9 mouse cellular contexts compared by ENCODE assay signal in genomic region chr11:4203705-4204074, GRCm38 (mm10). TPM values are rescaled to one million over a fixed set of nuclear protein-coding genes. Genes with fewer than 3 reads are reported as not detected.
DNase-seq lines count a peak whose midpoint lies in the region; ATAC-seq and TF ChIP-seq lines count a peak whose summit lies in the region.
"Had no signal": no experiment of that assay in that cellular context is flagged by ENCODE, and none has a peak within 500 bp of the region (broad histone marks: within the 10 kb centered on the region; RNA-seq: fewer than 3 reads in every experiment).

No protein-coding gene starts in this region.

- no peak overlapping the region for H3K27ac ChIP-seq in forebrain, postnatal 0 days (ENCODE audit: low read depth, low read length)
- H3K27ac ChIP-seq in forebrain, embryonic 15.5 days (replicated peaks), result no peak overlapping the region
- H3K27ac ChIP-seq in thymus, adult 2 months (ENCODE audit: control insufficient read depth, insufficient read depth, low read length), result peak overlapping the region; percentile 92
- H3K27ac ChIP-seq: embryonic facial prominence, embryonic 12.5 days had no signal

- intact Hi-C loops in heart, postnatal 10 days (cut with DNase I), result loop anchor here (2.0 kb wide), 1 partner anchor 17 kb away; the partner anchor contains the start of gene Tbc1d10a

- H3K27me3 ChIP-seq in forebrain, postnatal 0 days (ENCODE audit: insufficient read depth, low read length), result no peaks in the 10 kb centered on the region
- no peaks in the 10 kb centered on the region for H3K27me3 ChIP-seq in forebrain, embryonic 15.5 days
- H3K27me3 ChIP-seq in thymus, adult 2 months (ENCODE audit: control insufficient read depth, insufficient read depth, low read length), result no peaks in the 10 kb centered on the region
- H3K27me3 ChIP-seq: embryonic facial prominence, embryonic 12.5 days had no signal

- H3K9me3 ChIP-seq in forebrain, postnatal 0 days (ENCODE audit: low read length), result no peaks in the 10 kb centered on the region
- H3K9me3 ChIP-seq in forebrain, embryonic 15.5 days, result no peaks in the 10 kb centered on the region
- H3K9me3 ChIP-seq: embryonic facial prominence, embryonic 12.5 days had no signal

- peak; percentile 25; the same call in 1 of the 2 replicates for ATAC-seq in forebrain, postnatal 0 days
- ATAC-seq in forebrain, embryonic 15.5 days (replicated peaks), result no peak

- TF ChIP-seq POLR2A in thymus, adult 2 months (IDR thresholded peaks at IDR 0.05; ENCODE audit: control insufficient read depth, extremely low read depth, insufficient read depth, low read length, poor library complexity), result no peak

- no peak overlapping the region for H3K4me3 ChIP-seq in forebrain, postnatal 0 days (ENCODE audit: low read depth, low read length)
- H3K4me3 ChIP-seq in forebrain, embryonic 15.5 days, result no peak overlapping the region
- no peak overlapping the region for H3K4me3 ChIP-seq in thymus, adult 2 months (ENCODE audit: control insufficient read depth, insufficient read depth, low read length)
- H3K4me3 ChIP-seq: embryonic facial prominence, embryonic 12.5 days had no signal

- no peak overlapping the region for H3K4me2 ChIP-seq in forebrain, postnatal 0 days (ENCODE audit: low read depth)
- no peak overlapping the region for H3K4me2 ChIP-seq in forebrain, embryonic 15.5 days (replicated peaks)
- H3K4me2 ChIP-seq: embryonic facial prominence, embryonic 12.5 days had no signal

- no peak for DNase-seq in forebrain, postnatal 0 days
- peak; percentile 83 for DNase-seq in adrenal gland, postnatal 14 days
- DNase-seq in heart, postnatal 10 days, result peak; percentile 82 to 87
- DNase-seq in lung, adult 18-20 months, result peak; percentile 79 to 88
- DNase-seq in thymus, adult 2 months, result peak; percentile 69
- DNase-seq in cerebellum, postnatal 14 days, result no peak
- no peak for DNase-seq in layer of hippocampus, postnatal 25 days (ENCODE audit: extremely low spot score in 1 of 2, low spot score in 1 of 2)

- TF ChIP-seq CTCF in forebrain, postnatal 0 days (IDR thresholded peaks at IDR 0.05; ENCODE audit: low read depth), result no peak
- TF ChIP-seq CTCF in thymus, adult 2 months (IDR thresholded peaks at IDR 0.05; ENCODE audit: borderline replicate concordance, control insufficient read depth, extremely low read depth, insufficient read depth, low read length, poor library complexity), result no peak

- no peaks in the 10 kb centered on the region for H3K4me1 ChIP-seq in forebrain, postnatal 0 days (ENCODE audit: insufficient read depth)
- no peaks in the 10 kb centered on the region for H3K4me1 ChIP-seq in forebrain, embryonic 15.5 days
- peaks cover 34% of the 10 kb centered on the region for H3K4me1 ChIP-seq in thymus, adult 2 months (replicated peaks; ENCODE audit: control insufficient read depth, insufficient read depth, low read length)

- H3K9ac ChIP-seq in forebrain, postnatal 0 days, result no peak overlapping the region
- H3K9ac ChIP-seq in forebrain, embryonic 15.5 days (replicated peaks), result no peak overlapping the region
- H3K9ac ChIP-seq: embryonic facial prominence, embryonic 12.5 days had no signal

- WGBS in forebrain, postnatal 0 days, result 45% methylated on average over 2 of the region's 2 CpGs
- 47% methylated on average over 2 of the region's 2 CpGs for WGBS in forebrain, embryonic 15.5 days
- 41% methylated on average over 2 of the region's 2 CpGs for WGBS in thymus, adult 2 months

- peaks cover 25% of the 10 kb centered on the region for H3K36me3 ChIP-seq in forebrain, postnatal 0 days (ENCODE audit: insufficient read depth)
- peaks cover 13% of the 10 kb centered on the region; the same call in 1 of the 2 replicates for H3K36me3 ChIP-seq in forebrain, embryonic 15.5 days
- H3K36me3 ChIP-seq in thymus, adult 2 months (ENCODE audit: control insufficient read depth, insufficient read depth, low read length), result peaks cover 10% of the 10 kb centered on the region

RNA-seq across cellular contexts. Expression of gene Castor1, which starts 14.3 kb away (rescaled TPM):
- total RNA-seq in forebrain, postnatal 0 days (2014; rRNA removed), result 5.0 and 6.9 TPM in 2 replicates
- polyA plus RNA-seq in forebrain, postnatal 0 days (2015; fragmentation: Nextera tagmentation; extraction: Ambion mirVana), result 4.2 and 4.9 TPM in 2 replicates
- polyA plus RNA-seq in forebrain, embryonic 15.5 days (2015; fragmentation: Nextera tagmentation; extraction: Ambion mirVana), result 1.4 and 1.5 TPM in 2 replicates
- total RNA-seq in adrenal gland, postnatal 14 days (2021), result 6.1 and 8.5 TPM in 2 replicates
- total RNA-seq in heart, postnatal 10 days (2021), result 10 to 100 TPM in 1 of 2 experiments, 1 to 10 TPM in 1; 7.9 to 10.4 TPM
- 23.3 and 34.5 TPM in 2 replicates for polyA plus RNA-seq in thymus, adult 2 months (2012; rRNA removed)
- 1 to 10 TPM; 6.0 to 6.1 TPM for total RNA-seq in layer of hippocampus, postnatal 25 days (2021)

RNA-seq across cellular contexts. Expression of gene Tbc1d10a, which starts 17.1 kb away (rescaled TPM):
- total RNA-seq in forebrain, postnatal 0 days (2014; rRNA removed), result 41.9 and 42.0 TPM in 2 replicates
- polyA plus RNA-seq in forebrain, postnatal 0 days (2015; fragmentation: Nextera tagmentation; extraction: Ambion mirVana), result 33.1 and 37.6 TPM in 2 replicates
- polyA plus RNA-seq in forebrain, embryonic 15.5 days (2015; fragmentation: Nextera tagmentation; extraction: Ambion mirVana), result 30.2 and 31.1 TPM in 2 replicates
- total RNA-seq in adrenal gland, postnatal 14 days (2021), result 15.6 and 18.2 TPM in 2 replicates
- 10 to 100 TPM; 12.3 to 12.6 TPM for total RNA-seq in heart, postnatal 10 days (2021)
- 98.1 and 112 TPM in 2 replicates for polyA plus RNA-seq in thymus, adult 2 months (2012; rRNA removed)
- total RNA-seq in layer of hippocampus, postnatal 25 days (2021), result 10 to 100 TPM; 29.2 to 32.7 TPM

RNA-seq across cellular contexts. Expression of gene Osm, which starts 32.5 kb away (rescaled TPM):
- 0.05 TPM in 1 of 2 replicates, not detected in the other for total RNA-seq in forebrain, postnatal 0 days (2014; rRNA removed)
- 0.13 and 0.14 TPM in 2 replicates for polyA plus RNA-seq in forebrain, postnatal 0 days (2015; fragmentation: Nextera tagmentation; extraction: Ambion mirVana)
- not detected in 2 replicates for polyA plus RNA-seq in forebrain, embryonic 15.5 days (2015; fragmentation: Nextera tagmentation; extraction: Ambion mirVana)
- total RNA-seq in adrenal gland, postnatal 14 days (2021), result 0.41 TPM in 1 of 2 replicates, not detected in the other
- total RNA-seq in heart, postnatal 10 days (2021), result not detected
- 5.3 and 5.8 TPM in 2 replicates for polyA plus RNA-seq in thymus, adult 2 months (2012; rRNA removed)
- under 1 TPM in 1 of 2 experiments, not detected in 1; 0.12 TPM for total RNA-seq in layer of hippocampus, postnatal 25 days (2021)
- polyA plus RNA-seq: embryonic facial prominence, embryonic 12.5 days had no signal

RNA-seq across cellular contexts. Expression of gene Sf3a1, which starts 43.5 kb away (rescaled TPM):
- total RNA-seq in forebrain, postnatal 0 days (2014; rRNA removed), result 46.7 and 54.4 TPM in 2 replicates
- 30.6 and 34.6 TPM in 2 replicates for polyA plus RNA-seq in forebrain, postnatal 0 days (2015; fragmentation: Nextera tagmentation; extraction: Ambion mirVana)
- 51.9 and 55.0 TPM in 2 replicates for polyA plus RNA-seq in forebrain, embryonic 15.5 days (2015; fragmentation: Nextera tagmentation; extraction: Ambion mirVana)
- total RNA-seq in adrenal gland, postnatal 14 days (2021), result 43.7 and 49.8 TPM in 2 replicates
- 10 to 100 TPM; 45.6 to 54.6 TPM for total RNA-seq in heart, postnatal 10 days (2021)
- polyA plus RNA-seq in thymus, adult 2 months (2012; rRNA removed), result 79.9 and 91.6 TPM in 2 replicates
- 10 to 100 TPM; 68.8 to 69.2 TPM for total RNA-seq in layer of hippocampus, postnatal 25 days (2021)

RNA-seq across cellular contexts. Expression of gene Ccdc157, which starts 43.6 kb away (rescaled TPM):
- total RNA-seq in forebrain, postnatal 0 days (2014; rRNA removed), result 13.9 and 25.0 TPM in 2 replicates
- 5.2 and 7.8 TPM in 2 replicates for polyA plus RNA-seq in forebrain, postnatal 0 days (2015; fragmentation: Nextera tagmentation; extraction: Ambion mirVana)
- polyA plus RNA-seq in forebrain, embryonic 15.5 days (2015; fragmentation: Nextera tagmentation; extraction: Ambion mirVana), result 6.7 and 6.9 TPM in 2 replicates
- 8.7 and 11.5 TPM in 2 replicates for total RNA-seq in adrenal gland, postnatal 14 days (2021)
- 1 to 10 TPM; 5.8 to 8.0 TPM for total RNA-seq in heart, postnatal 10 days (2021)
- 5.4 and 7.8 TPM in 2 replicates for polyA plus RNA-seq in thymus, adult 2 months (2012; rRNA removed)
- 10 to 100 TPM; 10.7 to 10.9 TPM for total RNA-seq in layer of hippocampus, postnatal 25 days (2021)

Comparison
In these comparisons a context has a peak if more than half of its experiments do, and no peak if none do; other contexts are left out.
1. DNase-seq: peak in adrenal gland, postnatal 14 days (single experiment), heart, postnatal 10 days (2 of 2), lung, adult 18-20 months (2 of 2) and thymus, adult 2 months (single experiment); none in forebrain, postnatal 0 days (single experiment), cerebellum, postnatal 14 days (0 of 2) and layer of hippocampus, postnatal 25 days (0 of 2).